Mouse (Mus musculus) erythroid progenitor cell, adult 5-6 weeks (primary cell): ENCODE measurements around the gene Tusc2. TPM values are rescaled to one million over a fixed set of nuclear protein-coding genes. Genes with fewer than 3 reads are reported as not detected.

ENCODE experiments used
- ATAC-seq: replicated peaks from 2 replicates; pipeline ENCODE4 v1.8.0; 2016; ENCODE audit warnings: moderate number of reproducible peaks, mild to moderate bottlenecking, moderate TSS enrichment, inconsistent platforms; ENCODE audit not compliant: poor library complexity, low FRiP score, severe bottlenecking
- total RNA-seq, 2 experiments: library from RNA; stranded (forward) in 1 of 2; stranded (reverse) in 1 of 2; fragments of 150-400 nt in 1 of 2; fragments of 186-747, 209-891 nt in 1 of 2; gene quantifications; 2 replicates each; pipeline versions ENCODE4 v1.2.3 to v1.2.4; 2015 to 2017; ENCODE audit warnings: low replicate concordance in 2 of 2

Tusc2 gene
- total RNA-seq, 2 experiments from 2014 or later, result 9.6 to 19.1 TPM

- no peak for ATAC-seq
These were observed 40.2 kb downstream of the Tusc2 start for GRCm38 (mm10) chr9:107603251-107603650.

DNA sequence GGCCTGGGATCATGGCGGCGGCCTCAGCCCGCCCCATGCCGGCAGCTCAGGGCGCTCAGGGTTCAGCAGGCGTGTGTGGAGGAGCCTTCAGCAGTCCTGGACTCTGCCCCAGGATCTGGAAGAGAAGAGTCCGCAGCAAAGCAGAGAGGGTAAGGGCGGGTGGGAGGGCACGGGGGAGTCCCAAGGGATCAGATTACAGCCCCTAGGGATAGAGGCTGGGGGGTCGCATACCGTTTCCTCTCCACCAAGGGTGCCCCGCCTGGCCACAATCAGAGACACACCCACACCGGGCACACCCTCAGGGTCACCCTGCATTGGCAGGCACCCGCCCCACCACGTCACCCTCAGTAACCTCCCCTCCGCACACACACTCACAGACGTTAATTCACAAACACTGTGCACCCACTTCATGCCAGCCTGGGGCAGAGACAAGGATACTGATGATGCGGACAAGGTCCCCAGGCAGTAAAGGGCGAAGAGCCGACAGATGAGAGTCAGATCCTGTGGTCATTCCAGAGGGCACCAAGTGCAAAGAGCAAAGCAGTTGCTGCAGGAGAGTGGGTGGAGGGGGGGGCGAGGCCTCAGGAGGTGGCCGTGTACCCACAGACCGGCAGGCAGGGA, 42.1 kb downstream of the Tusc2 start:
- ATAC-seq, result no peak

GRCm38 (mm10) chr9:107606591-107606990, 43.5 kb downstream of the Tusc2 start:
- ATAC-seq, result no peak

- ATAC-seq, result no peak
These were observed 44.0 kb downstream of the Tusc2 start for GRCm38 (mm10) chr9:107607036-107607435.

DNA sequence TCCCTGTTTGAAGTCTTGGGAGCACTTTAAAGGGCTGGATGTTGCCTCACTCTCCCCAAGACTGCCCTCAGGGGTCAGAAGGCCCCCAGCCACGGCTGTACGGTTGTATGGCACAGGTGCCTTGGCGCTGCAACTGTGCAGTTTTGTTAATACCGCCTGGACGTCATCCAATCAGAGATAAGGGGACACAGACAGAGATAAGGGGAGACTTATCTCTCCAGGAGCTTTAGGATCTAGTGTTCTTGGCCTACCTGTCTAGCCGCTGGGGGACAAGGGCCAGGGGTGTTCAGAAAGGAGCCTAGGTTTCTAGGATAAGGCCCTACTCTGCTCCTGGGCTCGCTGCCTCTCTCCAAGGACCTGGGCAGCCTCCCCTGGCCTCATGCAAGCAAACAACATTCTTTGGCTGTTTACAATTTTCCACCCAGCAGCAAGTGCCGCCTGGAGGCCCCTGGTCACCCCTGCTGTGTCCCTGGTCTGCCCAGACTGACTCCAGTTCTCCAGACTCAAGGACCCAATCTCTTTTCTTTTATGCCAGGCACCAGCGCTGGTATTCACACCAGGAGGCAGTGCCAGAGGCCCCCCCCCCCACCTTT, 44.7 kb downstream of the Tusc2 start:
- ATAC-seq, result no peak

DNA sequence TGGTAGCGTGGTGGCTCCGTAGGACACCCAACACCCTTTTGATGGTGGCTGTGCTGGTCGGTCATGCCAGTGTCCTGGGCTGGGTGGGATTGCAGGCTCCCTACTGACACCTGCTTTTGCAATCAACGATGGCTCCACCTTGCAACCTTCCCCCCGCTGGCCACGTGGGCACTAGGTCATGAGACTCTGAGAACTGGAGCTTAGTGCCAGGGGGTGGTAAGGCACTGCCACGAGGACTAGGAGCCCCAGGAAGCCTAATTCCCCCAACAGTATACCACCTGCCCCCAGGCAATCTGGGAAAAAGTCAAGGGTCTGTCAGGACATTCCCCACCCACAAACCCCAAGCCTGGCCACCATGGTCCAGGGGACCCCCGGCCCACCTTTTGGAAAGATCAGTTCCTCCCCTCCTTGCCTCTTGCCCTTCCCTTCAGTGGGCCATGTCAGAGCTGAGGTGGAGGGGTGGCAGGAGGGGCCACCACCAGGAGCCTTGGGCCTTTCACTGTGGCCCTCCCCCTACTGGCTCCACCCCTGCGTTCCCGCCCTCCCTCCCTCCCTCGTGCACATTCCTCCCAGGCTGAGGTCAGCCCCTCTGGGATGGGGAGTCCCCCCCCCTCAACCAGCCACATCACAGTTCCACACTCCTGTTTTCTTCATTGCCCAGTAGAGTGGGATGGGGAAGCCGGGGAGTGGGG, 45.8 kb downstream of the Tusc2 start, which contains the start of gene Sema3b:
Sema3b (minus strand) TSS at position 489 of the 692 bp plus-strand sequence.
- ATAC-seq, result no peak

DNA sequence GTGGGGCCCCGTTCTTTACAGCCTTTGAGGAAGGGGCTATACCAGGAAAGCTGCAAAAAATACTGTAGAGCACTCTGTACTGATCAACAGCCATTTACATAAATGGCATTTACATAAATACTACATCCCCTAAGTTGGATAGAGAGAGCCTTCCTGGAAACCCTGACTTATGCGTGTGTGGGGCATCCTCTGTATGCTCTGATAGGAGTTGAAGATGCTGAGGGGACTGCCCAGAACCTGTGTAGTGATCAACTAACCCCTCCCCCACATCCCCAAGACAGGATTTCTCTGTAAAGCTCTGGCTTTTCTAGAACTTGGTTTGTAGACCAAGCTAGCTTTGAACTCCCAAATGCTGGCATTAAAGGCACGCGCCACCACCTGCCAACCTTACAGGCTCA, 46.4 kb downstream of the Tusc2 start:
- ATAC-seq, result no peak

- no peak for ATAC-seq
These were observed 48.6 kb downstream of the Tusc2 start for GRCm38 (mm10) chr9:107611456-107612190.

DNA sequence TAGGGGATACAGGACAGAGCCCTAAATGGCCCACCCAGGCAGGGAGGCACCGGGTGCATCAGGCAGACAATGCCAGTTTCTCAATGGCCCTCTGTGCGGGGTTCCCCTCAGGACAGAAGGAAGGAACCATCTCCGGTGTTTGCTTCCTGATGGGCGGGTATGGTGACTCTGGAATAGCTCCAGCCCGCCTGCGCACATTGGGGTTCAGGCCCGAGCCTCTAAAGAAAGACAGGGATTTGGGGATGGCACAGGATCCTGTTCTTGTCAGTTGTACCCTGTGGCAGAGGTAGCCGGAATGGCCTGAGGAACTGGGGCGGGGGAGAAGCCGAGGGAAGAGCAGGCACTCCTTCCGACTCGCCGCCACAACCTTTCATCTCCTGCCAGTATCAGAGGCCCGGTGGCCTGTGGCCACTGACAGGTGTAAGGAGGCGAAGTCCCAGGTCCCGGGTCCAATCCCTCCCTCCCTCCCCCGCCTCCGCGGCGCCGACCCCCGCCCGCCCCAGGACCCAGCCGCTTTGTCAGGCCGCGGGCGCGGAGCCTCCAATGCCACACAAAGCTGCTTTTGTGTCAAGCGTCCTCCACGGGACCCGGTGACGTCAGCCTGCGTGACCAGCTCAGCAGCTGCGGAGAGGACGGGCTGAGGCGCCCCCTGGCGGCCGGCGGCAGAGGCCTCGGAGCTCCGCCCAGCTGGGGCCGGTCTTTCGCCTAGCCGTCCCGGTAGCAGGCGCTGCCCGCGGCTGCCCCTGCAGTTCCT, 49.3 kb downstream of the Tusc2 start:
- ATAC-seq, result peak; percentile 91

DNA sequence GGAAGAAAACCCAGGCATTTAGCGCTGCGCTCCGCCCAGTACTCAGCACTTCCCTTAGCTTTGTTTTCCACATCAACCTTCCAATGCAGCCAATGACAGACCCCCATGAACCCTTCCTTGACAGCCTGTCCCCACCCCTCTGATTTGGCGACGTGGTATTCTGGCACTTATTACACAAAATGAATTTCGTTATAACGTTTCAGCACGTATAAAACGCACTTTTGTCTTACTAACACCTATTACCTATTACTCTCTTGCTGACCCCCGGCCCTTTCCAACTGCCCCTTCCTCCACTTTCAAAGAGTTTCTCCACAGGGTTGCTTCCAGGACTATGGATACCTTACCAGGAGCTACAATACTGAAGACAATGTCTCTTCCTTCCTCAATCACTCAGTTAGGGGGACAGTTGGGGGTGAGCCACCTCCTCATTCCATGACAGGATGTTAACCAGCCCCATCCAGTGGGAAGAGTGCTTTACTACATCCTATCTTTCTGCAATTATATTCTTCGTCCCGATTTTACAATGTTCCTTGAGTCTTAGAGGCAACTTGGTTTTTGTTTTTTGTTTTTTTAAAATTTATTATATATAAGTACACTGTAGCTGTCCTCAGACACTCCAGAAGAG, 50.0 kb downstream of the Tusc2 start:
- ATAC-seq, result no peak

GRCm38 (mm10) chr9:107615035-107615434, 52.0 kb downstream of the Tusc2 start:
- no peak for ATAC-seq

Other genes starting within 250 kb of the Tusc2 start
- gene Hemk1, start 224.9 kb upstream of the Tusc2 start, total RNA-seq (2015; ENCODE audit: low replicate concordance), result not detected in 2 replicates
- gene Hemk1, start 224.9 kb upstream of the Tusc2 start, total RNA-seq (2017; ENCODE audit: low replicate concordance), result 0.15 and 3.9 TPM in 2 replicates
- not detected in 2 replicates for gene 6430571L13Rik, start 222.7 kb upstream of the Tusc2 start, total RNA-seq (2015; ENCODE audit: low replicate concordance)
- gene 6430571L13Rik, start 222.7 kb upstream of the Tusc2 start, total RNA-seq (2017; ENCODE audit: low replicate concordance), result not detected in 2 replicates
- not detected in 2 replicates for gene Cacna2d2, start 163.6 kb upstream of the Tusc2 start, total RNA-seq (2015; ENCODE audit: low replicate concordance)
- gene Cacna2d2, start 163.6 kb upstream of the Tusc2 start, total RNA-seq (2017; ENCODE audit: low replicate concordance), result not detected in 2 replicates
- 0.72 and 3.8 TPM in 2 replicates for gene Tmem115, start 29.3 kb upstream of the Tusc2 start, total RNA-seq (2015; ENCODE audit: low replicate concordance)
- gene Tmem115, start 29.3 kb upstream of the Tusc2 start, total RNA-seq (2017; ENCODE audit: low replicate concordance), result 2.6 and 8.4 TPM in 2 replicates
- not detected in 2 replicates for gene Cyb561d2, start 21.1 kb upstream of the Tusc2 start, total RNA-seq (2015; ENCODE audit: low replicate concordance)
- 1.8 and 2.9 TPM in 2 replicates for gene Cyb561d2, start 21.1 kb upstream of the Tusc2 start, total RNA-seq (2017; ENCODE audit: low replicate concordance)
- gene Nprl2, start 21.0 kb upstream of the Tusc2 start, total RNA-seq (2015; ENCODE audit: low replicate concordance), result 1.4 and 31.4 TPM in 2 replicates
- 1.1 and 1.2 TPM in 2 replicates for gene Nprl2, start 21.0 kb upstream of the Tusc2 start, total RNA-seq (2017; ENCODE audit: low replicate concordance)
- not detected in 2 replicates for gene Zmynd10, start 16.0 kb upstream of the Tusc2 start, total RNA-seq (2015; ENCODE audit: low replicate concordance)
- gene Zmynd10, start 16.0 kb upstream of the Tusc2 start, total RNA-seq (2017; ENCODE audit: low replicate concordance), result not detected in 2 replicates
- 24.5 and 35.2 TPM in 2 replicates for gene Rassf1, start 11.7 kb upstream of the Tusc2 start, total RNA-seq (2015; ENCODE audit: low replicate concordance)
- gene Rassf1, start 11.7 kb upstream of the Tusc2 start, total RNA-seq (2017; ENCODE audit: low replicate concordance), result 31.4 and 31.7 TPM in 2 replicates
- 2.5 and 6.5 TPM in 2 replicates for gene Hyal2, start 4.7 kb downstream of the Tusc2 start, total RNA-seq (2015; ENCODE audit: low replicate concordance)
- gene Hyal2, start 4.7 kb downstream of the Tusc2 start, total RNA-seq (2017; ENCODE audit: low replicate concordance), result 0.30 and 4.5 TPM in 2 replicates
- gene Hyal1, start 13.7 kb downstream of the Tusc2 start, total RNA-seq (2015; ENCODE audit: low replicate concordance), result 7.1 and 12.6 TPM in 2 replicates
- 8.0 TPM in 1 of 2 replicates, not detected in the other for gene Hyal1, start 13.7 kb downstream of the Tusc2 start, total RNA-seq (2017; ENCODE audit: low replicate concordance)
- 15.5 and 24.5 TPM in 2 replicates for gene Naa80, start 15.6 kb downstream of the Tusc2 start, total RNA-seq (2015; ENCODE audit: low replicate concordance)
- 12.3 and 17.7 TPM in 2 replicates for gene Naa80, start 15.6 kb downstream of the Tusc2 start, total RNA-seq (2017; ENCODE audit: low replicate concordance)
- 4.2 and 8.6 TPM in 2 replicates for gene Hyal3, start 17.6 kb downstream of the Tusc2 start, total RNA-seq (2015; ENCODE audit: low replicate concordance)
- gene Hyal3, start 17.6 kb downstream of the Tusc2 start, total RNA-seq (2017; ENCODE audit: low replicate concordance), result 0.64 TPM in 1 of 2 replicates, not detected in the other
- gene Ifrd2, start 24.4 kb downstream of the Tusc2 start, total RNA-seq (2015; ENCODE audit: low replicate concordance), result 206 and 249 TPM in 2 replicates
- gene Ifrd2, start 24.4 kb downstream of the Tusc2 start, total RNA-seq (2017; ENCODE audit: low replicate concordance), result 122 and 166 TPM in 2 replicates
- not detected in 2 replicates for gene Sema3b, start 46.0 kb downstream of the Tusc2 start, total RNA-seq (2015; ENCODE audit: low replicate concordance)
- not detected in 2 replicates for gene Sema3b, start 46.0 kb downstream of the Tusc2 start, total RNA-seq (2017; ENCODE audit: low replicate concordance)
- 382 and 420 TPM in 2 replicates for gene Gnai2, start 72.1 kb downstream of the Tusc2 start, total RNA-seq (2015; ENCODE audit: low replicate concordance)
- gene Gnai2, start 72.1 kb downstream of the Tusc2 start, total RNA-seq (2017; ENCODE audit: low replicate concordance), result 334 and 357 TPM in 2 replicates
- not detected in 2 replicates for gene Slc38a3, start 106.3 kb downstream of the Tusc2 start, total RNA-seq (2015; ENCODE audit: low replicate concordance)
- gene Slc38a3, start 106.3 kb downstream of the Tusc2 start, total RNA-seq (2017; ENCODE audit: low replicate concordance), result not detected in 2 replicates
- gene Gnat1, start 116.5 kb downstream of the Tusc2 start, total RNA-seq (2015; ENCODE audit: low replicate concordance), result not detected in 2 replicates
- gene Gnat1, start 116.5 kb downstream of the Tusc2 start, total RNA-seq (2017; ENCODE audit: low replicate concordance), result 1.9 TPM in 1 of 2 replicates, not detected in the other
- gene Sema3f, start 147.2 kb downstream of the Tusc2 start, total RNA-seq (2015; ENCODE audit: low replicate concordance), result not detected in 2 replicates
- not detected in 2 replicates for gene Sema3f, start 147.2 kb downstream of the Tusc2 start, total RNA-seq (2017; ENCODE audit: low replicate concordance)
- 269 and 283 TPM in 2 replicates for gene Rbm5, start 207.7 kb downstream of the Tusc2 start, total RNA-seq (2015; ENCODE audit: low replicate concordance)
- gene Rbm5, start 207.7 kb downstream of the Tusc2 start, total RNA-seq (2017; ENCODE audit: low replicate concordance), result 374 and 383 TPM in 2 replicates